Mouse (Mus musculus): ENCODE measurements around the gene Rffl. TPM values are rescaled to one million over a fixed set of nuclear protein-coding genes. Genes with fewer than 3 reads are reported as not detected.
A peak's percentile ranks its signal among the peaks of the same experiment; 100 is the strongest.

Gene Rffl
- polyA plus RNA-seq, 1 experiment from 2014 or later: 15.3 TPM

DNA sequence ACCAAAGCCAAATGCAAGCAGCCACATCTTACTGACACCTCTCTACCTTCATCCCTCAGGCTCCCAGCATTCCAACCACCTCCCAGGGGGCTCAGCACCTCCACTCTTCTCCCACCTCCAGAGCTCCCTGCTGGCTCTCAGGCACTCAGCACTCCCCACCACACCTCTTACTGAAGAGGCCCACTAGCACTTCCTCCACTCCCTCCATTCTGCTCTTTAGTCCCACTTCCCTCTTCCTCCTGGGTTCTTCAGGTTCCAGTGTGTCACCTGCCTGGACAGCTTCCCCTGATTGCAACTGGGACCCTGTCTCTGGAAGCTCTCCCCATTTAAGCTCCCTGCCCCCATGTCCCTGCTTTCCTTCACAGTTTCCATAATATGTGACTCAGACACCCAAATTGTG, 44.2 kb downstream of the Rffl start:
- H3K4me3 ChIP-seq (replicated peaks): no peak overlapping the region
- ATAC-seq (ENCODE audit: insufficient number of reproducible peaks, low FRiP score, low TSS enrichment, low read depth): no peak
- H3K9me3 ChIP-seq (replicated peaks): no peaks in the 10 kb centered on the region
- H3K4me1 ChIP-seq: peaks cover 14% of the 10 kb centered on the region
- H3K4me2 ChIP-seq (replicated peaks): no peak overlapping the region
- no peaks in the 10 kb centered on the region for H3K36me3 ChIP-seq
- H3K27me3 ChIP-seq: no peaks in the 10 kb centered on the region
- H3K9ac ChIP-seq: no peak overlapping the region
- H3K27ac ChIP-seq (replicated peaks): no peak overlapping the region

DNA sequence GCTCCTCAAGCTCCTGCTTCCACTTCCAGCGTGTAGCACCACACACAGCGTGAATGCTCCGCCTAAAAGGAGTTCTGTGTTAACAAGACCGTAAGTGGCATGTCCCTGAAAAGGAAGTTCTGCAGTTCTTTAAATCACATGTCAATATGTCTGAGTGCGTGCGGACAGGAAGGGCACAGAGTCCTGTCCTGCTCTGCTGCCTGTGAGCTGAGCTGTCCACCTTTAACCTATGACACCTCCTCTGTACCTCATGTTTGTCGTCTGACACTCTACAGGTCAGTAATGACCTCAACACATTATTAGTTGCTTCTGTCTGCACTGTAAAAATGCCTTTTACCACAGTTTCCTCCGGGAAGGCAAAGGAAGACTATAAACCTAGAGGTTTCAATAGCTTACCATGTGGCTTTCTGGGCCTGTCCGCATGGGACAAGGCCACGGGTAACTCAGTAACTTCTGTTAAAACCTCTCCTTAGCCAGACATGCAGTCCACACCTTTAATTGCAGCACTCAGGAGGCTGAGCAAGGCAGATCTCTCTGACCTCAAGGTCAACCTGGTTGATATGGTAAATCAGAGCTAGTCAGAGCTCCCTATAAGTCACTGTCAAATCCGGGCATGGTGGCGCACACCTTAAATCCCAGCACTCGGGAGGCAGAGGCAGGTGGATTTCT, 50.1 kb downstream of the Rffl start:
- Histone ChIP-seq H3K36me3 (no peaks in the 10 kb centered on the region), H3K27me3 (no peaks in the 10 kb centered on the region), H3K4me1 (0 out of 2 replicates have a peak, but pooled peaks cover 3% of the 10 kb centered on the region), H3K4me3 (replicated peaks) (no peak overlapping the region), H3K9ac (no peak overlapping the region), H3K27ac (replicated peaks) (no peak overlapping the region), H3K9me3 (replicated peaks) (no peaks in the 10 kb centered on the region), H3K4me2 (replicated peaks) (no peak overlapping the region)
- WGBS: 80% methylated on average over 13 of the region's 13 CpGs
- no peak for ATAC-seq (ENCODE audit: insufficient number of reproducible peaks, low FRiP score, low TSS enrichment, low read depth)

DNA sequence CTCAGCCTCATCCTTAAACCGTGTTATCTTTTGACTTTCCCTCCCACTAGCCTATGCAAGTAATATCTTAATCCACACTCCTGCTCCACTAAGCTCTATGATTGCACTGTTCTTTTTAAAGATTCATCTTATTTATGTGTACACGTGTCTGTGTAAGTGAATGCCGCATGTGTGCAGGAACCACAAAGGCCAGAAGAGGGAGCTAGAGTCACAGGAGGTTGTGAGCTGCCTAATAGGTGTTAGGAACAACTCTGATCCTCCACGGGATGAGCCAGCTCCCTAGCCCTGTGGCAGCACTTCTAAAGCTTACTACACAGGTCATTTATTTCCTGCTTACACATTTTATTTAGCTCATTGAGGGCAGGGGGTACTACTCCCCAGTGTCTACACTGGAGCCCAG, 51.7 kb downstream of the Rffl start:
- no peaks in the 10 kb centered on the region for H3K36me3 ChIP-seq
- H3K4me2 ChIP-seq (replicated peaks): no peak overlapping the region
- H3K4me1 ChIP-seq: 0 out of 2 replicates have a peak, but pooled peaks cover 3% of the 10 kb centered on the region
- H3K27me3 ChIP-seq: no peaks in the 10 kb centered on the region
- no peak overlapping the region for H3K27ac ChIP-seq (replicated peaks)
- H3K9me3 ChIP-seq (replicated peaks): no peaks in the 10 kb centered on the region
- H3K9ac ChIP-seq: no peak overlapping the region
- no peak overlapping the region for H3K4me3 ChIP-seq (replicated peaks)
- peak; percentile 19; the same call in 1 of the 2 replicates for ATAC-seq (ENCODE audit: insufficient number of reproducible peaks, low FRiP score, low TSS enrichment, low read depth)
- 49% methylated on average over 4 of the region's 4 CpGs for WGBS

DNA sequence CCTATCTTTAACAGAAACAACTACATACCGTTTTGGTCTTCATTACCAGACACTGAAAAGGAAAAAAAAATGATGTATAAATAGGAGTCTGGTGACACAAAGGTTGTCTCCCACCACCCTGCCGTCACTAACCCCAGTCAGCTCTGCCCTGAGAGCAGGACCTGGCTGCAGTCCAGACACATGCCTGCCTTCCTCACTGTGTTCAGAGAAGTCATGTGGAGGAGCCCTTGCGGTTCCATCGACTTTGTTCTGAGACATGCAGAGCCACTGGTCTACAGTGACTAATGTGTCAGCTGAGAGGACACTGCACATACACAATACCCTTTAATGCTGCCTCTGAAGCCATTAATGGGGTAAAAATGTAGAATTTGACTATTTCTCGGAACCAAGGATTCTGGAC, 62.5 kb downstream of the Rffl start:
- Histone ChIP-seq H3K4me3 (replicated peaks) (no peak overlapping the region), H3K4me1 (no peaks in the 10 kb centered on the region), H3K36me3 (peaks cover 8% of the 10 kb centered on the region), H3K9me3 (replicated peaks) (no peaks in the 10 kb centered on the region), H3K27ac (replicated peaks) (no peak overlapping the region), H3K9ac (no peak overlapping the region), H3K27me3 (no peaks in the 10 kb centered on the region), H3K4me2 (replicated peaks) (no peak overlapping the region)
- no peak for ATAC-seq (ENCODE audit: insufficient number of reproducible peaks, low FRiP score, low TSS enrichment, low read depth)
- WGBS: 70% methylated on average over 5 of the region's 5 CpGs

DNA sequence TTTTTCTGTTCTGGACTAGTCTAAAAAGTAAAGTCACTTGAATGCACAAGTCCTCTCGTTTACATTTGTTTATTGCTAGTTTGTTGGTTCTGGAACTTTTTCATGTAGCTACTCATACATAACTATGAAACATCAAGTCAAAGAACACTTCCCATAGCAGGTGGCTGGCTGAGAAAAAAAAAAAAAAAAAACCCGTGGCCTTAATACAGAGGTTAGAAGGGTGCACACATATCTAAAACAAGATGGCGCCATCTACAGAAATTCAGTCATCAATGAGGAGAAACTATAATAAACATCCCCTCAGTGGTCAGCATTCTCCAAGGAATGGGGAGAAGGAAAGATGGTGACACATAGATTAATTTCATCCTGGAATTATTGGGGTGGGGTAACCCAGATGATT, 63.6 kb downstream of the Rffl start:
- ATAC-seq (ENCODE audit: insufficient number of reproducible peaks, low FRiP score, low TSS enrichment, low read depth): no peak
- WGBS: 73% methylated on average over 3 of the region's 3 CpGs
- no peak overlapping the region for H3K9ac ChIP-seq
- H3K36me3 ChIP-seq: peaks cover 19% of the 10 kb centered on the region
- no peak overlapping the region for H3K4me3 ChIP-seq (replicated peaks)
- no peaks in the 10 kb centered on the region for H3K9me3 ChIP-seq (replicated peaks)
- H3K4me1 ChIP-seq: no peaks in the 10 kb centered on the region
- no peaks in the 10 kb centered on the region for H3K27me3 ChIP-seq
- H3K27ac ChIP-seq (replicated peaks): no peak overlapping the region
- no peak overlapping the region for H3K4me2 ChIP-seq (replicated peaks)

DNA sequence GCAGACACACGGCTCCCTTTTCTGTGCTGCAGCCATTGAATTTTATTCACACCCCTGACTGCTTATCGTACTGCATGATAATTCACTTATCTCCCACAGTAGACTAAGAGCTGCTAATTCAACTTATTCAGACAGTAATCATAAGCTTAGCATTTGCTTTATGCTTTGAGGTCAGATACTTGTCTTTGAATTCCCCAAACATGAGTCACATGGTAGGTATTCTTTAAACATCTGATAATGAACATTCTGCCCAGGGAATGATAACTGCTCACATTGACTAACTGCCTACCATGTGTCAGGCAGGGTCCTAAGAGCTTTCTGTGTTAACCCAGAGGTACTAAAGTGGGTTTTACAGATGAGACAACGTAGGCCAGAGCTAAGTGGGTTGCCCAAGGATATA, 64.4 kb downstream of the Rffl start:
- 67% methylated on average over 3 of the region's 3 CpGs for WGBS
- Histone ChIP-seq H3K4me3 (replicated peaks) (no peak overlapping the region), H3K27me3 (no peaks in the 10 kb centered on the region), H3K4me1 (no peaks in the 10 kb centered on the region), H3K27ac (replicated peaks) (no peak overlapping the region), H3K36me3 (peaks cover 23% of the 10 kb centered on the region), H3K9ac (no peak overlapping the region), H3K4me2 (replicated peaks) (no peak overlapping the region), H3K9me3 (replicated peaks) (no peaks in the 10 kb centered on the region)
- ATAC-seq (ENCODE audit: insufficient number of reproducible peaks, low FRiP score, low TSS enrichment, low read depth): no peak

DNA sequence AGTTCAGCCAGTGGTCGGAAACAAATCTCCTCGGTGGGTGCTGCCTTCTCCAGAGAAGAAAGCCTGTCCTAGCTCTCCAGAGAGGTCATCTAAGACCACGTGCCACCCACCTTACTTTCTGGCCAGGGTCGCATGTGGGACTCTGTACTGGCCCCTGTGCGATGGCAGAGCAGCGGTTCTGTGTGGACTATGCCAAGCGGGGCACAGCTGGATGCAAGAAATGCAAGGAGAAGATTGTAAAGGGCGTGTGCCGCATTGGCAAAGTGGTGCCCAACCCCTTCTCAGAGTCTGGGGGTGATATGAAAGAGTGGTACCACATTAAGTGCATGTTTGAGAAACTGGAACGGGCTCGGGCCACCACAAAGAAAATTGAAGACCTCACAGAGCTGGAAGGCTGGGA, 87.6 kb downstream of the Rffl start:
- Histone ChIP-seq H3K9ac (no peak overlapping the region), H3K27me3 (no peaks in the 10 kb centered on the region), H3K4me3 (replicated peaks) (no peak overlapping the region), H3K4me1 (peaks cover 16% of the 10 kb centered on the region), H3K36me3 (peaks cover 46% of the 10 kb centered on the region), H3K9me3 (replicated peaks) (no peaks in the 10 kb centered on the region), H3K27ac (replicated peaks) (no peak overlapping the region), H3K4me2 (replicated peaks) (no peak overlapping the region)
- no peak for ATAC-seq (ENCODE audit: insufficient number of reproducible peaks, low FRiP score, low TSS enrichment, low read depth)
- WGBS: 93% methylated on average over 11 of the region's 11 CpGs

DNA sequence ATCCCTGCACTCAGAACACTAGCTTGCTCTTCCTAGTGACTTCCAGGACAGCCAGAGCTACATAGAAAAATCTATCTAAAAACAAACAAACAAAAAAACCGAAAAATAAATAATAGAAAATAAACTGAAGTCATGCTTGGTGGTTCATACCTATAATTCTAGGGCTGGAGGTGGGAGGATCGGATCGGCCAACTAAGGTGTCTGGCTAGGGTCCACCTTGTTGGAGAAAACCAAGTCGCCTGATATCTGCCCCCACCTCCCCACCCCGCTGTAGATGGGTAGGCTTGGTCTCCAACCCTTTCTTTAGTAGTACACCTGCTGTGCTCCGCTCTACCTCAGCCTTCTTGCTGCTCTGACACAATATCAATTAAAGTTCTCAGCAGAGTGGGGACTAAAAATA, 88.8 kb downstream of the Rffl start:
- peak overlapping the region; percentile 88 for H3K4me3 ChIP-seq (replicated peaks)
- peaks cover 34% of the 10 kb centered on the region for H3K36me3 ChIP-seq
- peak overlapping the region; percentile 65 for H3K4me2 ChIP-seq (replicated peaks)
- 38% methylated on average over 6 of the region's 6 CpGs for WGBS
- H3K27me3 ChIP-seq: no peaks in the 10 kb centered on the region
- H3K27ac ChIP-seq (replicated peaks): peak overlapping the region; percentile 97
- no peaks in the 10 kb centered on the region for H3K9me3 ChIP-seq (replicated peaks)
- ATAC-seq (ENCODE audit: insufficient number of reproducible peaks, low FRiP score, low TSS enrichment, low read depth): no peak
- peak overlapping the region; percentile 67 for H3K9ac ChIP-seq
- H3K4me1 ChIP-seq: peaks cover 16% of the 10 kb centered on the region

DNA sequence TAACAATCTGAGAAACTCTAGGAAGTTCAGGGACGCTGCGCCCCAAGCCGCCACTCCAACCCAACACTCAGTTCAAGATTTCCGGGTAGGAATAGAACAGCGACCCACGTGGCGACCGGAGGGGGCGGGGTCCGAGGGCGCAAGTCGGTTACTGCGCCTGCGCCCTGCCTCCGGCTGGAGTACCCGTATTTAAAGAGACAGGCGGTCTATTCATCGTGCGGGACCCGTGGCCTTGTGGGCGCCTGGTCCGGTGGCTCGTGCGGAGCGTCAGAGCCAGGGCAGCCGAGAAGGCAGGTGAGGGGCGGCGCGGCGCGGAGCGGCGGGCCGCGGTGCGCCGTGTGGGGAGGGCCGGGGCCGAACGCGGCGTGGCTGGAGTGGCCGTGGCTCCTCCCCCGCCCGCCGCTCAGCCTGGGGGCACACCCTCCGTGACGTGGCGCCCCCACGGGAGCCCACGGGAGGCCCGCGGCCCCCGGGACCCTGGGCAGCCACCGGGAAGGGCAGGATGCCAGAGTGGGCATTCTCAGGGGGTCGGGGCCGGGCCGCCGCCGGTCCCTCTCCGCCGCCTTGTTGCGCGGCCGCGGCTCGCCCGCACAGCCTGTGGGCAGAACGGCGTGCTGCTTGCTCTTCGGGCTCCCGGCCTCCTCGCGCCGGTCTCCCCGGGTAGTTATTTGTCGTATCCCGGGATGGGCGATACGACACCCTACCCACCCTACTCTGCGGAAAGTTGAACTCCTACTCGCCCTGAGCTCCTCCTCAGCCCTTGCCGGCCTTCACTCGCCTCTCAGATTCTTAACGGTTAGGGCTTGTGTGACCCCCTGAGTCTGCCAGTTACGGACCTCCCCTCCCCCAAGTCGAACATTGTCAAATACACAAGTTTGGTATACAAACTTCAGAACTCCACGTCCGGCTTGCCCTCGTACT, 89.8 kb downstream of the Rffl start, which contains the start of gene Lig3:
Gene Lig3, plus strand, starts transcription at position 126 of the 921 bp plus-strand sequence.
- WGBS: under 1% methylated on average over 73 of the region's 90 CpGs
- Histone ChIP-seq H3K4me3 (replicated peaks) (peak within 1 kb of the TSS; percentile 88), H3K9me3 (replicated peaks) (no peaks in the 10 kb centered on the region), H3K27me3 (no peaks in the 10 kb centered on the region), H3K4me1 (peaks cover 16% of the 10 kb centered on the region), H3K4me2 (replicated peaks) (peak within 1 kb of the TSS; percentile 65), H3K9ac (peak within 1 kb of the TSS; percentile 67), H3K36me3 (peaks cover 26% of the 10 kb centered on the region), H3K27ac (replicated peaks) (peak within 1 kb of the TSS; percentile 97)
- ATAC-seq (ENCODE audit: insufficient number of reproducible peaks, low FRiP score, low TSS enrichment, low read depth): peak; percentile 95

DNA sequence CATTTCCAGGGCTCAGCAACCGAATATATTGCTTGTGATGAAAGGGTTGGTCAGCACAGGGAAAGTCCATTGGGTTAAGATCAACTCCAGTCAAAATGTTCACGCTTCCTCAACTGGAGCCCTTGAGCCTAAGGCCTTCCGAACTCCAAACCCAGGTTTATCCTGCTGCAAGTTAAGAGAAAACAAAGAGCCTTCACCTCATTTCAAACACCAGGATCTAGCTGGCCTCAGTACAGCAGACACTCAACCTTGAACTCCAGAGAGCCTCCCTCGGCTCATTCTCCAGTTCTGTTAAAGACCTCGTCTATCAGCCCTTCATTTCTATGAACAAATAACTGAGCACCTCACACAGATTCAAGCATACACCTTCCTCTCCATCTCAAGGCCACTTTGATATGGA, 90.9 kb downstream of the Rffl start:
- no peak for ATAC-seq (ENCODE audit: insufficient number of reproducible peaks, low FRiP score, low TSS enrichment, low read depth)
- Histone ChIP-seq H3K4me2 (replicated peaks) (peak overlapping the region; percentile 65), H3K9me3 (replicated peaks) (no peaks in the 10 kb centered on the region), H3K27me3 (no peaks in the 10 kb centered on the region), H3K9ac (peak overlapping the region; percentile 67), H3K4me3 (replicated peaks) (peak overlapping the region; percentile 88), H3K27ac (replicated peaks) (no peak overlapping the region; the same call in 1 of the 2 replicates), H3K4me1 (peaks cover 16% of the 10 kb centered on the region), H3K36me3 (peaks cover 16% of the 10 kb centered on the region)
- WGBS: 42% methylated on average over 5 of the region's 5 CpGs

DNA sequence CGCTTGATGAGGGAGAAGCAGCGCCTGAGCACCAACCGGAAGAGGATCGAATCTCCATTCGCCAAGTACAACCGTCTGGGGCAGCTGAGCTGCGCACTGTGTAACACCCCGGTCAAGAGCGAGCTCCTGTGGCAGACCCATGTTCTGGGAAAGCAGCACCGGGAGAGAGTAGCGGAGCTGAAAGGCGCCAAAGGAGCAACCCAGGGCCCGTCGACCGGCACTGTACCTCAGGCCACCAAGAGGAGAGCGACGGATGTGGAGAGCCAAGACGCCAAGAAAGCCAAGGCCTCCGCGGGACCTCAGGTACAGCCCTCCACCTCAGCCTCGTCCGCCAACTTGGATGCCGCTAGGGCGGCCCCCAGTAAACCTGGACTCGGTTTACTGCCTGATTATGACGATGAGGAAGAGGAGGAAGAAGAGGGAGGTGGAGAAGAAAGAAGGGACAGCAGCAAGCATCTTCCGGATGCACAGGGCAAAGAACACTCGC, 106.5 kb downstream of the Rffl start:
- H3K9me3 ChIP-seq (replicated peaks): no peaks in the 10 kb centered on the region
- H3K4me3 ChIP-seq (replicated peaks): peak overlapping the region; percentile 92
- peaks cover 12% of the 10 kb centered on the region for H3K36me3 ChIP-seq
- peak; percentile 72 for ATAC-seq (ENCODE audit: insufficient number of reproducible peaks, low FRiP score, low TSS enrichment, low read depth)
- H3K27ac ChIP-seq (replicated peaks): peak overlapping the region; percentile 96
- peaks cover 19% of the 10 kb centered on the region for H3K4me1 ChIP-seq
- WGBS: 1% methylated on average over 28 of the region's 28 CpGs
- peak overlapping the region; percentile 82 for H3K9ac ChIP-seq
- H3K4me2 ChIP-seq (replicated peaks): peak overlapping the region; percentile 86
- no peaks in the 10 kb centered on the region for H3K27me3 ChIP-seq

Data from embryonic facial prominence, embryonic 15.5 days (tissue).